Mouse (Mus musculus) hindbrain, embryonic 11.5 days (tissue): Measurements from ENCODE around the gene Scamp3. TPM values are rescaled to one million over a fixed set of nuclear protein-coding genes. Genes with fewer than 3 reads are reported as not detected.

Experiments used
- ATAC-seq: fragments of 200-750 bp; cut with Nextera tagmentation; 2 replicates; pipeline ENCODE4 v1.8.0; 2017; ENCODE audit warnings: mild to moderate bottlenecking, moderate TSS enrichment, moderate library complexity; ENCODE audit not compliant: low FRiP score
- DNase-seq: peaks from one replicate; pipeline ENCODE4 v3.0.0-alpha.2; 2015; ENCODE audit warnings: low spot score
- H3K27ac ChIP-seq: fragments of 300-500 bp; sonication (generic); 2 replicates; pipeline ENCODE4 v1.5.1; 2014; ENCODE audit warnings: mild to moderate bottlenecking, low read depth, low read length
- H3K27me3 ChIP-seq: fragments of 300-500 bp; sonication (generic); 2 replicates; pipeline ENCODE4 v1.6.1; 2014; ENCODE audit warnings: mild to moderate bottlenecking, low read length, moderate library complexity, mixed read lengths; ENCODE audit not compliant: control insufficient read depth, insufficient read depth
- H3K36me3 ChIP-seq: fragments of 300-500 bp; sonication (generic); 2 replicates; pipeline ENCODE4 v1.6.1; 2014; ENCODE audit warnings: mild to moderate bottlenecking, low read length, moderate library complexity, mixed read lengths; ENCODE audit not compliant: control insufficient read depth, insufficient read depth
- H3K4me1 ChIP-seq: fragments of 300-500 bp; sonication (generic); replicated peaks from 2 replicates; pipeline ENCODE4 v1.6.1; 2014; ENCODE audit warnings: low read length, mixed read lengths; ENCODE audit not compliant: control insufficient read depth, insufficient read depth
- H3K4me2 ChIP-seq: fragments of 300-500 bp; sonication (generic); replicated peaks from 2 replicates; pipeline ENCODE4 v1.6.1; 2014; ENCODE audit warnings: mild to moderate bottlenecking, low read depth, low read length
- H3K4me3 ChIP-seq: fragments of 300-500 bp; sonication (generic); 2 replicates; pipeline ENCODE4 v1.5.1; 2014; ENCODE audit warnings: low read depth, low read length
- H3K9ac ChIP-seq: fragments of 300-500 bp; sonication (generic); 2 replicates; pipeline ENCODE4 v1.6.1; 2014; ENCODE audit warnings: low read depth, low read length
- H3K9me3 ChIP-seq: fragments of 300-500 bp; sonication (generic); 2 replicates; pipeline ENCODE4 v1.6.1; 2016; ENCODE audit warnings: low read length; ENCODE audit not compliant: control insufficient read depth
- WGBS: fragments of 180-500 bp; shearing (Covaris S2); extraction: QIAGEN DNeasy Blood & Tissue Kit; methylation state at CpG from one replicate; pipeline ENCODE4 v1.1.7; 2014; 5-methylcytosine and 5-hydroxymethylcytosine counted together
- microRNA counts: library from miRNA; unstranded; fragments of <30 nt; microRNA quantifications from one replicate; lab custom pipeline; 2015
- polyA plus RNA-seq: library from polyadenylated mRNA; unstranded; fragments of >200 nt; fragmentation: Nextera tagmentation; extraction: Ambion mirVana; gene quantifications from 2 replicates; pipeline ENCODE4 v1.2.1, GENCODE M21; 2014

Gene Scamp3
- polyA plus RNA-seq, 1 experiment from 2014 or later: 90.4 TPM

GRCm38 (mm10) chr3:89228180-89228549, 50.9 kb downstream of the Scamp3 start:
- Histone ChIP-seq H3K36me3 (peaks cover 4% of the 10 kb centered on the region; the same call in 1 of the 2 replicates), H3K4me3 (peak overlapping the region; percentile 84), H3K27ac (peak overlapping the region; percentile 84), H3K27me3 (0 out of 2 replicates have a peak, but pooled peaks cover 2% of the 10 kb centered on the region), H3K9me3 (no peaks in the 10 kb centered on the region), H3K9ac (peak overlapping the region; percentile 83), H3K4me1 (peaks cover 18% of the 10 kb centered on the region), H3K4me2 (peak overlapping the region; percentile 84)
- DNase-seq (peak; percentile 94), ATAC-seq (peak; percentile 20; the same call in 1 of the 2 replicates)
- 0% methylated on average over 20 of the region's 20 CpGs for WGBS

DNA sequence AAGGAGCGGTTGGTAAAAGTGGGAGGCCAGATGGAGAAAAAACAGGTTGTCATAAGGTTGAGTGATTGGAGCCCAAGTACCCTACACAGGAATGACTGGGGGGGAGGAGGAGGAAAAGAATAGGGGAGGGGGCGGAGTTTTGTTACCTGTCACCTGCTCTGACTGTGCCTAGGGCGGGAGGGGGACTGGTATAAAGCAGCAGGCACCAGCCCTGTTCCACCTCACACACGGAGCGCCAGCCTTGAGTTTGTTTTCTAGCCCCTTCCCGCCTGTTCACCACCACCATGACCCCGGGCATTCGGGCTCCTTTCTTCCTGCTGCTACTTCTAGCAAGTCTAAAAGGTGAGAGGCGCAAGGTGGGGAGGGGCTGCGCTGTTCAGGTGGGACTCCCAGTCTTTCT, 51.6 kb downstream of the Scamp3 start, which contains the start of gene Muc1:
TSS of gene Muc1 (plus strand) at position 222 of the 400 bp plus-strand sequence.
- DNase-seq (no peak), ATAC-seq (no peak)
- H3K4me3 ChIP-seq: peak within 1 kb of the TSS; percentile 84
- H3K9me3 ChIP-seq: no peaks in the 10 kb centered on the region
- peaks cover 14% of the 10 kb centered on the region for H3K4me1 ChIP-seq
- WGBS: 37% methylated on average over 8 of the region's 10 CpGs
- H3K27ac ChIP-seq: peak within 1 kb of the TSS; percentile 84
- H3K36me3 ChIP-seq: peaks cover 2% of the 10 kb centered on the region; the same call in 1 of the 2 replicates
- 0 out of 2 replicates have a peak, but pooled peaks cover 2% of the 10 kb centered on the region for H3K27me3 ChIP-seq
- peak within 1 kb of the TSS; percentile 83 for H3K9ac ChIP-seq
- H3K4me2 ChIP-seq: peak within 1 kb of the TSS; percentile 84

- ATAC-seq (no peak), DNase-seq (no peak)
- H3K9me3 ChIP-seq: no peaks in the 10 kb centered on the region
- peaks cover 10% of the 10 kb centered on the region for H3K4me1 ChIP-seq
- H3K36me3 ChIP-seq: no peaks in the 10 kb centered on the region
- no peak overlapping the region for H3K4me3 ChIP-seq
- H3K27ac ChIP-seq: no peak overlapping the region
- H3K9ac ChIP-seq: no peak overlapping the region
- WGBS: 58% methylated on average over 4 of the region's 4 CpGs
- 0 out of 2 replicates have a peak, but pooled peaks cover 2% of the 10 kb centered on the region for H3K27me3 ChIP-seq
- H3K4me2 ChIP-seq: no peak overlapping the region
Measured at GRCm38 (mm10) chr3:89229276-89229675, 52.0 kb downstream of the Scamp3 start.

GRCm38 (mm10) chr3:89230561-89230960, 53.3 kb downstream of the Scamp3 start:
- 89% methylated on average over 2 of the region's 2 CpGs for WGBS
- Histone ChIP-seq H3K27ac (no peak overlapping the region), H3K4me1 (peaks cover 9% of the 10 kb centered on the region; the same call in 1 of the 2 replicates), H3K27me3 (no peaks in the 10 kb centered on the region), H3K9me3 (no peaks in the 10 kb centered on the region), H3K36me3 (no peaks in the 10 kb centered on the region), H3K9ac (no peak overlapping the region), H3K4me2 (no peak overlapping the region), H3K4me3 (no peak overlapping the region)
- ATAC-seq (no peak), DNase-seq (no peak)

DNA sequence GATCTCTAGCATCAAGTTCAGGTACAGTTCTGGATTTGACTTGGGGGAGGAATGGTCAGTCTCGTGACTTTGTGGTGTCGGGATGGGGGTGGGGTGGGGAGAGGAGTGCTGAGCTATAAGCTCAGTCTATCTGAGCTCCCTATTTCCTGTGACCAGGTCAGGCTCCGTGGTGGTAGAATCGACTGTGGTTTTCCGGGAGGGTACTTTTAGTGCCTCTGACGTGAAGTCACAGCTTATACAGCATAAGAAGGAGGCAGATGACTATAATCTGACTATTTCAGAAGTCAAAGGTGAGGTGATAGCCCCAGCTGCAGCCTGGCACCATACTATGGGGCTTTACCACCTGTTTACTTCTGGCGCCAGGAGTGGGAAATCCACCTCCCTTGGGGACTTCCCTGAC, 54.1 kb downstream of the Scamp3 start:
- ATAC-seq: no peak
- no peaks in the 10 kb centered on the region for H3K27me3 ChIP-seq
- peaks cover 7% of the 10 kb centered on the region; the same call in 1 of the 2 replicates for H3K4me1 ChIP-seq
- 75% methylated on average over 7 of the region's 7 CpGs for WGBS
- DNase-seq: no peak
- no peak overlapping the region for H3K4me2 ChIP-seq
- no peak overlapping the region for H3K9ac ChIP-seq
- H3K27ac ChIP-seq: no peak overlapping the region
- no peaks in the 10 kb centered on the region for H3K9me3 ChIP-seq
- H3K36me3 ChIP-seq: no peaks in the 10 kb centered on the region
- H3K4me3 ChIP-seq: no peak overlapping the region

DNA sequence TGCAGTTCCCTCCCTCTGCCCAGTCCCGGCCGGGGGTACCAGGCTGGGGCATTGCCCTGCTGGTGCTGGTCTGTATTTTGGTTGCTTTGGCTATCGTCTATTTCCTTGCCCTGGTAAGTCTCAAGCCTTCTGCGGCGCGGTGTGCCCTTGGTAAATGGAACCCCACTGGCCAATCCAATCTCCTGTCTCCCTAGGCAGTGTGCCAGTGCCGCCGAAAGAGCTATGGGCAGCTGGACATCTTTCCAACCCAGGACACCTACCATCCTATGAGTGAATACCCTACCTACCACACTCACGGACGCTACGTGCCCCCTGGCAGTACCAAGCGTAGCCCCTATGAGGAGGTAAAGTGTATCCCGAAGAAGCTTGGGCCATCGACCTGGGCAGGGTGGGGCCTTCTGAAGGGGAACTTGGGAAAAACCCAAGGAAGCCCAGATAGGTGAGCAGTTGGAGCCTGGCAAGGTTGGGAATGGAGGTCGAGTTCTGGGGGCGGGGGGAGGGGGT, 54.6 kb downstream of the Scamp3 start:
- Histone ChIP-seq H3K4me3 (no peak overlapping the region), H3K27me3 (no peaks in the 10 kb centered on the region), H3K27ac (no peak overlapping the region), H3K4me2 (no peak overlapping the region), H3K4me1 (peaks cover 7% of the 10 kb centered on the region; the same call in 1 of the 2 replicates), H3K9me3 (no peaks in the 10 kb centered on the region), H3K9ac (no peak overlapping the region), H3K36me3 (no peaks in the 10 kb centered on the region)
- DNase-seq (no peak), ATAC-seq (no peak)
- 79% methylated on average over 16 of the region's 16 CpGs for WGBS

MicroRNAs within 50 kb of the gene (microRNA counts, 519-probe panel; counts per million panel counts)
- 5,230 counts per million, percentile 73 among the panel's probes with 10 or more counts for microRNA mmu-miR-92b (lab: Ali Mortazavi, UCI)

Other genes with a start within 250 kb of the Scamp3 start
- 15.5 and 22.9 TPM in 2 replicates for gene Ash1l, start 226.9 kb upstream of the Scamp3 start, polyA plus RNA-seq
- gene Dap3, start 226.3 kb upstream of the Scamp3 start, polyA plus RNA-seq: 145 and 167 TPM in 2 replicates
- 28.7 and 35.4 TPM in 2 replicates for gene Rusc1, start 84.2 kb upstream of the Scamp3 start, polyA plus RNA-seq
- 0.08 TPM in 1 of 2 replicates, not detected in the other for gene Gm43738, start 76.4 kb upstream of the Scamp3 start, polyA plus RNA-seq
- 390 and 392 TPM in 2 replicates for gene Fdps, start 75.5 kb upstream of the Scamp3 start, polyA plus RNA-seq
- gene Pklr, start 41.3 kb upstream of the Scamp3 start, polyA plus RNA-seq: 1.6 and 2.0 TPM in 2 replicates
- gene Hcn3, start 17.3 kb upstream of the Scamp3 start, polyA plus RNA-seq: 3.6 and 4.5 TPM in 2 replicates
- 27.6 and 30.6 TPM in 2 replicates for gene Clk2, start 12.7 kb upstream of the Scamp3 start, polyA plus RNA-seq
- 18.5 and 19.8 TPM in 2 replicates for gene Fam189b, start 5.7 kb downstream of the Scamp3 start, polyA plus RNA-seq
- 43.7 and 47.3 TPM in 2 replicates for gene Gba, start 25.5 kb downstream of the Scamp3 start, polyA plus RNA-seq
- 40.9 and 44.5 TPM in 2 replicates for gene Thbs3, start 37.7 kb downstream of the Scamp3 start, polyA plus RNA-seq
- 180 and 181 TPM in 2 replicates for gene Mtx1, start 49.6 kb downstream of the Scamp3 start, polyA plus RNA-seq
- gene Muc1, start 51.6 kb downstream of the Scamp3 start, polyA plus RNA-seq: 1.4 and 2.1 TPM in 2 replicates
- 276 and 289 TPM in 2 replicates for gene Krtcap2, start 68.5 kb downstream of the Scamp3 start, polyA plus RNA-seq
- 9.5 and 9.7 TPM in 2 replicates for gene Trim46, start 68.8 kb downstream of the Scamp3 start, polyA plus RNA-seq
- gene Dpm3, start 81.9 kb downstream of the Scamp3 start, polyA plus RNA-seq: 75.7 and 82.9 TPM in 2 replicates
- gene Slc50a1, start 93.1 kb downstream of the Scamp3 start, polyA plus RNA-seq: 35.9 and 37.5 TPM in 2 replicates
- gene Efna1, start 103.7 kb downstream of the Scamp3 start, polyA plus RNA-seq: 14.0 and 16.4 TPM in 2 replicates
- 13.8 TPM in 2 replicates for gene Efna3, start 145.5 kb downstream of the Scamp3 start, polyA plus RNA-seq
- gene Efna4, start 160.6 kb downstream of the Scamp3 start, polyA plus RNA-seq: 18.9 and 20.6 TPM in 2 replicates
- gene Adam15, start 172.5 kb downstream of the Scamp3 start, polyA plus RNA-seq: 17.8 TPM in 2 replicates
- 0.14 and 0.27 TPM in 2 replicates for gene Dcst2, start 184.5 kb downstream of the Scamp3 start, polyA plus RNA-seq
- gene Dcst1, start 187.8 kb downstream of the Scamp3 start, polyA plus RNA-seq: 0.28 and 0.63 TPM in 2 replicates
- gene Zbtb7b, start 217.3 kb downstream of the Scamp3 start, polyA plus RNA-seq: 0.47 and 1.2 TPM in 2 replicates
- gene Lenep, start 225.3 kb downstream of the Scamp3 start, polyA plus RNA-seq: 0.22 and 0.95 TPM in 2 replicates
- 26.2 and 26.5 TPM in 2 replicates for gene Flad1, start 234.4 kb downstream of the Scamp3 start, polyA plus RNA-seq
- gene Cks1b, start 240.9 kb downstream of the Scamp3 start, polyA plus RNA-seq: 411 and 414 TPM in 2 replicates
- 32.2 and 37.0 TPM in 2 replicates for gene Shc1, start 241.0 kb downstream of the Scamp3 start, polyA plus RNA-seq